Mouse (Mus musculus): ENCODE results near the gene Parp6. TPM values are rescaled to one million over a fixed set of nuclear protein-coding genes. Genes with fewer than 3 reads are reported as not detected.

Parp6 gene
- total and polyA plus RNA-seq, 3 experiments, result 8.8 to 70.7 (median 25.7) TPM

DNA sequence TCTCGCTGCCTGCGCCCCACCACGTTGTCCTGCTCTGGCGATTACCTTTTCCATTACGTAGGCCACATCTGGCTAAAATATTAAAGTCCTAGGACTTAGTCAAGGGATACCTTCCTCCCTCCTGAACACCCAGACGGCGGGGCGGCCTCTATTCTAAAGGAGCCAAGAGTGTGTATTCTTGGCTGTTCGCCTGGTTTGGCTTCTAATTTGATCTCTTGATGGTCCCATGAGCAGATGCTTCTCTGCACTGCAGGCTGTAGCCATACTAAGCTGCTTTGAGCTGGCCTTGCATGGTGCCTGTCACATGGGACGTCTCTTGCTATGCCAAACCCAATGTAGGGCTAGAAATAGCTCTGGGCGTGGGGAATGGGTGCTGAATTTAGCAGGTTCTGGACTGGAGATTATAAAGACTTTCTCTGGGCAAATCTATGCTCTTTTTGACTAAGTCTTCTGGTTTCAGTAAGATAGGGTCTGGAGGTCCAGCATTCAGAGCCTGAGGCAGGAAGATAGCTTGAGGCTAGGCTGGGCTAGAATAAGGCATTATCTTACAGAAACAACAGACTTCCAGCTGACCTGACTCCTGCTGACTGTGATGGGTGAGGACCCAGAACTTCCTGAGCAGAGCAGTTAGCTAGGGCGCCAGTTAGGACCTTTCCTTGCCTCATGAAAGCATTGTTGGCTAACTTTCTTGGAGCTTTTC, 55.3 kb downstream of the Parp6 start:
- Histone ChIP-seq H3K36me3 (replicated peaks) (peaks cover 97% of the 10 kb centered on the region), H3K9me3 (replicated peaks) (no peaks in the 10 kb centered on the region), H3K4me1 (ENCODE audit: insufficient read depth, low read depth, low read length) (peaks cover 68% of the 10 kb centered on the region), H3K4me3 (ENCODE audit: low read depth, low read length) (no peak overlapping the region; the same call in 1 of the 2 replicates), H3K27me3 (ENCODE audit: insufficient read depth, low read length) (no peaks in the 10 kb centered on the region)
- TF ChIP-seq GATA1 (IDR thresholded peaks at IDR 0.05; ENCODE audit: borderline replicate concordance, low read length) (no peak), CTCF (IDR thresholded peaks at IDR 0.05; ENCODE audit: low read depth, low read length) (no peak), GATA2 (IDR thresholded peaks at IDR 0.05; ENCODE audit: borderline replicate concordance, low read depth, low read length) (no peak), TAL1 (conservative IDR thresholded peaks at IDR 0.05; ENCODE audit: low read depth, low read length) (peak; percentile 53)
- DNase-seq (ENCODE audit: low spot score), result no peak
- ATAC-seq (ENCODE audit: extremely low read depth, insufficient number of reproducible peaks, low FRiP score, poor library complexity, severe bottlenecking), result peak; percentile 62

DNA sequence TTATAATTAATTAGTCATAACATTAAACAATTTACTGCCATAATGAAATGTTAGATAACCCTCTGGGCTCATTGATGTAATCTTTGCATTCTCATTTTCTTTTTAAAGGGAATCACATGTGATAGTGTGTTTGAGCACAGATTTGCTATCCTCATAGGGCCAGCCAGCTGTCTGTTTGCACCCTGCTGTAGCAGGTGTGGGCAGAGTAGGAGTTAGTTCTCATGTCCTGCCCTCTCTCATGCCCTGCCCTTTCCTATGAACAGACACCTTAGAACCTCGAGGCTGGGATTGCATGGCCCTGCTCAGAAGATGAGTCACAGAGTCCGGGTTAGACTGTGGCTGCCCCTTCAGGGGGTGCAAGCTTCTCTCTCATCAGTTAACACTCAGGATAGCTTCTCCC, 56.3 kb downstream of the Parp6 start:
- no peak for ATAC-seq (ENCODE audit: extremely low read depth, insufficient number of reproducible peaks, low FRiP score, poor library complexity, severe bottlenecking)
- no peaks in the 10 kb centered on the region for H3K9me3 ChIP-seq (replicated peaks)
- no peak overlapping the region for H3K4me3 ChIP-seq (ENCODE audit: low read depth, low read length)
- H3K36me3 ChIP-seq (replicated peaks), result peaks cover 97% of the 10 kb centered on the region
- TF ChIP-seq CTCF (IDR thresholded peaks at IDR 0.05; ENCODE audit: low read depth, low read length) (no peak), POLR2AphosphoS5 (IDR thresholded peaks at IDR 0.05; ENCODE audit: insufficient replicate concordance, low read depth, low read length) (no peak), GATA1 (IDR thresholded peaks at IDR 0.05; ENCODE audit: borderline replicate concordance, low read length) (no peak), GATA2 (IDR thresholded peaks at IDR 0.05; ENCODE audit: borderline replicate concordance, low read depth, low read length) (no peak), TAL1 (conservative IDR thresholded peaks at IDR 0.05; ENCODE audit: low read depth, low read length) (no peak)
- no peaks in the 10 kb centered on the region for H3K27me3 ChIP-seq (ENCODE audit: insufficient read depth, low read length)
- H3K4me1 ChIP-seq (ENCODE audit: insufficient read depth, low read depth, low read length), result peaks cover 64% of the 10 kb centered on the region
- DNase-seq (ENCODE audit: low spot score), result no peak

DNA sequence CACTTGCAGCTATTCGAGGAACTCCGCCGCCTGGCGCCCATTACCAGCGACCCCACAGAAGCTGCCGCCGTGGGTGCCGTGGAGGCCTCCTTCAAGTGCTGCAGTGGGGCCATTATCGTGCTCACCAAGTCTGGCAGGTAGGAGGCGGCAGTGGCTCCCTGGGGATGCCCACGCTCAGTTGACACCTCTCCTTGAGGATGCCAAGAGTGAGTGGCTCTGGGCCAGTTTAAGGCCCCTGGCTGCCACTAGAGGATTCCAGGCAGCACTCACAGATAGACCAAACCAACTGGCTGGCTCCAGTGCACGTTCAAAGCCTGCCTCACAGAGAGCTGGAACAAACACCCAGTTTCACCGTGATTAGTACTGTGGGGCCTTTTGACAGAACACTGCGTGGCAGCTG, 58.5 kb downstream of the Parp6 start:
- TF ChIP-seq GATA2 (IDR thresholded peaks at IDR 0.05; ENCODE audit: borderline replicate concordance, low read depth, low read length) (no peak), TAL1 (conservative IDR thresholded peaks at IDR 0.05; ENCODE audit: low read depth, low read length) (no peak), POLR2AphosphoS5 (IDR thresholded peaks at IDR 0.05; ENCODE audit: insufficient replicate concordance, low read depth, low read length) (no peak), GATA1 (IDR thresholded peaks at IDR 0.05; ENCODE audit: borderline replicate concordance, low read length) (no peak), CTCF (IDR thresholded peaks at IDR 0.05; ENCODE audit: low read depth, low read length) (no peak)
- ATAC-seq (ENCODE audit: extremely low read depth, insufficient number of reproducible peaks, low FRiP score, poor library complexity, severe bottlenecking) (no peak), DNase-seq (ENCODE audit: low spot score) (no peak)
- Histone ChIP-seq H3K4me1 (ENCODE audit: insufficient read depth, low read depth, low read length) (peaks cover 58% of the 10 kb centered on the region), H3K4me3 (ENCODE audit: low read depth, low read length) (no peak overlapping the region), H3K27me3 (ENCODE audit: insufficient read depth, low read length) (peaks cover 6% of the 10 kb centered on the region; the same call in 1 of the 2 replicates), H3K36me3 (replicated peaks) (peaks cover 96% of the 10 kb centered on the region), H3K9me3 (replicated peaks) (no peaks in the 10 kb centered on the region)

DNA sequence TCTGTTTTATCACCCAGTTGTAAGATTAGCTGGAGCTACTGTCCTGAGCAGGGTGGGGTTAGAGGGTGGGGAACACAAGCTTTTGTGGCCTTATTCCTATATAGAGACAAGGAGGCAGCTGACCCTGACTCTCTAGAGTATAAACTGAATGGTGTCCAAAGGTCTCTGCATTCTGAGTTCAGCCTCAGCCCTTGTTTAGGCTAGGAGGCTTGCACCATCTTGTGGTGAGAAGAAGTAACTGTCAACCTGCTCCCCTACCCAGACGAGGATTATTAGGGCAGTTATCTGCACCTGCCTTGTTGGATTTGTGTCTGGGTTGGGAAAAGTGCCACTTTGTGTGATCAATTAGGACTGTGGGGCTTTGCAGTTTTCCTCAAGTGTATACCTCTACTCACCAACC, 61.2 kb downstream of the Parp6 start:
- H3K4me1 ChIP-seq (ENCODE audit: insufficient read depth, low read depth, low read length), result peaks cover 33% of the 10 kb centered on the region
- no peaks in the 10 kb centered on the region for H3K9me3 ChIP-seq (replicated peaks)
- peaks cover 69% of the 10 kb centered on the region for H3K36me3 ChIP-seq (replicated peaks)
- DNase-seq (ENCODE audit: low spot score) (peak; percentile 54), ATAC-seq (ENCODE audit: extremely low read depth, insufficient number of reproducible peaks, low FRiP score, poor library complexity, severe bottlenecking) (no peak)
- H3K4me3 ChIP-seq (ENCODE audit: low read depth, low read length), result no peak overlapping the region
- H3K27me3 ChIP-seq (ENCODE audit: insufficient read depth, low read length), result peaks cover 17% of the 10 kb centered on the region
- TF ChIP-seq CTCF (IDR thresholded peaks at IDR 0.05; ENCODE audit: low read depth, low read length) (peak; percentile 8; the same call in 1 of the 2 replicates), GATA1 (IDR thresholded peaks at IDR 0.05; ENCODE audit: borderline replicate concordance, low read length) (no peak)

DNA sequence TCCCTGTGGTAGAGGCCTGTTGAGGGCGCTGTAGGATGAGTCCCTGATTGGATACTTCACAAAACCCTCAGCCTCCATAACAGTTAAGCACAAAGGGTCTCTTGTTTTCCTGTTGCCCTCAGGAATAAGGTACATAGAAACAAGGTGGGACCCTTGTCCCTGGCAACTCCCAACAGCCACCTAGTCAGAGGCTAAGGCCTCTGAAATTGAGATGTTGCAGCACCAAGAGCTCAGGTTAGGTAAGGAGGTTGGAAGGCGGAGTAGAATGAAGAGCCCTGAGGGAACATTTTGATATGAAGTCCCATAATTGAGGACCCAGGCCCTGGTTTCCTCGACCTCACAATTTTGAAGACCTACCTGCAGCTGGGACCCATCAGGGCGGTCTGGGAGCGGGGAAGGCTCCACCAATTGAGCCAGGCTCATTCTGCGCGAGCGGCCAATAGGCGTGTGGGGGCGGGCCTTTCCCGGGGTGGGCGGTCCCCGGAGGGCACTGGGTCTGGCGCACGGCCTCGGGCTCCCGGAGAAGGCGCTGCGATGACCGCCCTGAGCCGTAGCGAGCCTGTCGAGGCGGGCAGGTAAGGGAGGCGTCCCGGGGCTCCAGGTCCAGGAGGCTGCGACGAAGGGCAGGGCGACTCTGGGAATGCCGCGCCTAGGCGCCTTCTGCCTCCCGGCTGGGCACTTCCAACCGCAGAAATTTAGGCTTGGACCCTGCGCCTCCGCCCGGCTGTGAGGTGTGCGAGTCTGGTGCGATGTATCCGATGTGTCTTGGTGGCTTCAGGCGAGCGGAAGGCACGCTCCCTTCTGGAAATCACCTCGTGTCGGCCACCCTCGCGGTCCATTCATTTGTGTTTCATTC, 62.8 kb downstream of the Parp6 start, which contains the start of gene Gramd2:
TSS of gene Gramd2 (plus strand) at position 467 of the 856 bp plus-strand sequence.
- Histone ChIP-seq H3K9me3 (replicated peaks) (no peaks in the 10 kb centered on the region), H3K27me3 (ENCODE audit: insufficient read depth, low read length) (peaks cover 20% of the 10 kb centered on the region), H3K36me3 (replicated peaks) (peaks cover 53% of the 10 kb centered on the region), H3K4me3 (ENCODE audit: low read depth, low read length) (peak within 1 kb of the TSS; percentile 23; the same call in 1 of the 2 replicates), H3K4me1 (ENCODE audit: insufficient read depth, low read depth, low read length) (peaks cover 24% of the 10 kb centered on the region)
- DNase-seq (ENCODE audit: low spot score), result peak; percentile 55
- TF ChIP-seq POLR2AphosphoS5 (IDR thresholded peaks at IDR 0.05; ENCODE audit: insufficient replicate concordance, low read depth, low read length) (peak; percentile 20; the same call in 1 of the 2 replicates), GATA1 (IDR thresholded peaks at IDR 0.05; ENCODE audit: borderline replicate concordance, low read length) (no peak)
- ATAC-seq (ENCODE audit: extremely low read depth, insufficient number of reproducible peaks, low FRiP score, poor library complexity, severe bottlenecking), result no peak

DNA sequence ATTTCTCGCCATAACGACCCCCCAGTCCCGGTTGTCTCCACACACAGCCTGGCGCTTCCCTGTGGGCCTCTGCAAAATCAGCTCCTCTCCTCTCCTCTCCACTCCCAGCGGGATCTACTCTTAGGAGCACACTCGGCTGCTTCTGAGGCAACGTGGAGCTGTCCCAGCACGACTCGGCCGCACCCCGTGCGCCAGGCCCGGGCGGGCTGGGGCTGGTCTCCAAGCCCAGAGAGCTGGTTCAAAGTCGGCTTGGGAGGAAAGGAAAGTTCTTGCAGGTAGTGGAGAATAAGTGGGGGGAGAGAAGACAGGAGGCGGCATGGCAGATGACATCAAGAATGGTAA, 63.4 kb downstream of the Parp6 start:
- H3K36me3 ChIP-seq (replicated peaks), result peaks cover 47% of the 10 kb centered on the region
- TF ChIP-seq GATA2 (IDR thresholded peaks at IDR 0.05; ENCODE audit: borderline replicate concordance, low read depth, low read length) (no peak), TAL1 (conservative IDR thresholded peaks at IDR 0.05; ENCODE audit: low read depth, low read length) (no peak), GATA1 (IDR thresholded peaks at IDR 0.05; ENCODE audit: borderline replicate concordance, low read length) (no peak), POLR2AphosphoS5 (IDR thresholded peaks at IDR 0.05; ENCODE audit: insufficient replicate concordance, low read depth, low read length) (no peak), CTCF (IDR thresholded peaks at IDR 0.05; ENCODE audit: low read depth, low read length) (no peak)
- no peak for DNase-seq (ENCODE audit: low spot score)
- no peak for ATAC-seq (ENCODE audit: extremely low read depth, insufficient number of reproducible peaks, low FRiP score, poor library complexity, severe bottlenecking)
- peaks cover 18% of the 10 kb centered on the region for H3K4me1 ChIP-seq (ENCODE audit: insufficient read depth, low read depth, low read length)
- no peaks in the 10 kb centered on the region for H3K9me3 ChIP-seq (replicated peaks)
- H3K4me3 ChIP-seq (ENCODE audit: low read depth, low read length), result no peak overlapping the region
- H3K27me3 ChIP-seq (ENCODE audit: insufficient read depth, low read length), result peaks cover 24% of the 10 kb centered on the region
